Mouse (Mus musculus) G1E (cell line): ENCODE results near the gene Sorl1.

ENCODE experiments used
- CTCF ChIP-seq: IDR thresholded peaks from 2 replicates; pipeline ENCODE4 v1.5.1; 2012; ENCODE audit warnings: low read depth, low read length, inconsistent platforms, mixed read lengths
- GATA1 ChIP-seq: IDR thresholded peaks from 2 replicates; pipeline ENCODE4 v1.6.1; 2012; ENCODE audit warnings: borderline replicate concordance, low read length, inconsistent platforms, mixed read lengths
- TAL1 ChIP-seq: conservative IDR thresholded peaks from 2 replicates; pipeline ENCODE4 v1.6.1; 2012; ENCODE audit warnings: low read depth, low read length, inconsistent platforms, mixed read lengths

GRCm38 (mm10) chr9:41940311-41940853 is 183.7 kb downstream of the Sorl1 start:
- TF ChIP-seq GATA1 (no peak), CTCF (no peak), TAL1 (no peak)
